Mouse (Mus musculus): Measurements from ENCODE around the gene Gm8994.

DNA sequence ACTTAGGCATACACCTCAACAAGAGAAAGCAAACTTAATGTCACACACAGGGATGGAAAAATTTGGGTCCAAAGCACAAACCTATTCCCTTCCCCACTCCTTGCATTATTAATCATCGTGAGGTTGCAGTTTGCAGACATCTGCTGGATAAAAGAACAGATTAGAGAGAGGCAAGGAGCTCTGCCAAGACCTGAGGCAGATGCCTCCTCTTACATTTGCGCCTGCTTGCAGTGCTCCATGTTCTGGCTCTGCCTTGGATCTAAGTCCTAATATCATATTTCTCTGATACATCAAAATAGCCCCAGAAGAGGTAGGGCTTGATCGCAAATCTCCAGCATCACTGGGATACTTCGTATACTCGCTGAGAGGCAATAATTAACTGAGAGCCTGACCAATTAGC lies 31.1 kb downstream of the Gm8994 start:
- no peak for TF ChIP-seq CTCF (IDR thresholded peaks at IDR 0.05; ENCODE audit: control insufficient read depth, insufficient read depth, low read length)
- TF ChIP-seq POLR2A (IDR thresholded peaks at IDR 0.05; ENCODE audit: borderline replicate concordance, control insufficient read depth, low read depth, low read length) = no peak

All from bone marrow, adult 2 months (tissue).